Mouse (Mus musculus) ovary, postnatal 36 days (tissue): ENCODE data around the gene Sept1.
"Not testable (repeated sequence)": the region's sequence is repeated elsewhere in the genome, so short reads cannot be mapped to it uniquely, and the experiment has no call there.

ENCODE experiments used
- DNase-seq: peaks from one replicate; pipeline ENCODE4 v3.0.0; 2022; ENCODE audit warnings: low spot score, mixed read lengths

The Sept1 gene

GRCm38 (mm10) chr7:127253821-127254769, 21.2 kb upstream of the Sept1 start:
- peak; percentile 94 for DNase-seq

GRCm38 (mm10) chr7:127253341-127253740, 20.4 kb upstream of the Sept1 start:
- DNase-seq: no peak

- no peak for DNase-seq
Measured at GRCm38 (mm10) chr7:127252414-127252813, 19.5 kb upstream of the Sept1 start.

GRCm38 (mm10) chr7:127250511-127250910, 17.6 kb upstream of the Sept1 start:
- not testable (repeated sequence) for DNase-seq

- DNase-seq: no peak
Measured at GRCm38 (mm10) chr7:127244658-127245510, 12.0 kb upstream of the Sept1 start.

- DNase-seq: peak; percentile 97
Measured at GRCm38 (mm10) chr7:127243870-127244657, 11.1 kb upstream of the Sept1 start, which contains the start of gene Zfp771. Gene Zfp771, plus strand, starts transcription at chr7:127244274.

- DNase-seq: no peak
Measured at GRCm38 (mm10) chr7:127243361-127243867, 10.5 kb upstream of the Sept1 start.

GRCm38 (mm10) chr7:127234777-127235176, 1.8 kb upstream of the Sept1 start:
- DNase-seq: no peak

- DNase-seq: no peak
Measured at GRCm38 (mm10) chr7:127233765-127234164, 835 bp upstream of the Sept1 start.

GRCm38 (mm10) chr7:127233368-127233749, 429 bp upstream of the Sept1 start:
- no peak for DNase-seq

- no peak for DNase-seq
Measured at GRCm38 (mm10) chr7:127231826-127232621, 906 bp downstream of the Sept1 start.

GRCm38 (mm10) chr7:127231376-127231775, 1.6 kb downstream of the Sept1 start:
- DNase-seq: no peak

GRCm38 (mm10) chr7:127228615-127229303, 4.2 kb downstream of the Sept1 start:
- DNase-seq: peak; percentile 73

- no peak for DNase-seq
Measured at GRCm38 (mm10) chr7:127225147-127225995, 7.6 kb downstream of the Sept1 start.

- DNase-seq: no peak
Measured at GRCm38 (mm10) chr7:127224616-127225015, 8.3 kb downstream of the Sept1 start.

- no peak for DNase-seq
Measured at GRCm38 (mm10) chr7:127223515-127224478, 9.1 kb downstream of the Sept1 start.

GRCm38 (mm10) chr7:127223106-127223505, 9.8 kb downstream of the Sept1 start:
- no peak for DNase-seq

GRCm38 (mm10) chr7:127220440-127220839, 12.5 kb downstream of the Sept1 start:
- no peak for DNase-seq
